Mouse (Mus musculus) hindbrain, embryonic 15.5 days (tissue): ENCODE measurements around the gene 1700037H04Rik. TPM values are rescaled to one million over a fixed set of nuclear protein-coding genes. Genes with fewer than 3 reads are reported as not detected.
"Not testable (repeated sequence)": the region's sequence is repeated elsewhere in the genome, so short reads cannot be mapped to it uniquely, and the experiment has no call there.

Experiments
- ATAC-seq: fragments of 200-750 bp; cut with Nextera tagmentation; 2 replicates; pipeline ENCODE4 v1.8.0; 2017; ENCODE audit warnings: low read depth, moderate number of reproducible peaks, moderate TSS enrichment; ENCODE audit not compliant: low FRiP score
- H3K27ac ChIP-seq: fragments of 300-500 bp; sonication (generic); replicated peaks from 2 replicates; pipeline ENCODE4 v1.5.1; 2015; ENCODE audit warnings: mild to moderate bottlenecking, inconsistent platforms
- H3K27me3 ChIP-seq: fragments of 300-500 bp; sonication (generic); 2 replicates; pipeline ENCODE4 v1.6.1; 2015; ENCODE audit warnings: control low read depth, inconsistent platforms
- H3K36me3 ChIP-seq: fragments of 300-500 bp; sonication (generic); 2 replicates; pipeline ENCODE4 v1.6.1; 2015; ENCODE audit warnings: control low read depth, inconsistent platforms
- H3K4me1 ChIP-seq: fragments of 300-500 bp; sonication (generic); replicated peaks from 2 replicates; pipeline ENCODE4 v1.6.1; 2015; ENCODE audit warnings: control low read depth, inconsistent platforms
- H3K4me2 ChIP-seq: fragments of 300-500 bp; sonication (generic); 2 replicates; pipeline ENCODE4 v1.6.1; 2015; ENCODE audit warnings: moderate library complexity, mild to moderate bottlenecking, inconsistent platforms
- H3K4me3 ChIP-seq: fragments of 300-500 bp; sonication (generic); 2 replicates; pipeline ENCODE4 v1.5.1; 2015; ENCODE audit warnings: mild to moderate bottlenecking, inconsistent platforms
- H3K9ac ChIP-seq: fragments of 300-500 bp; sonication (generic); 2 replicates; pipeline ENCODE4 v1.6.1; 2015; ENCODE audit warnings: inconsistent platforms
- H3K9me3 ChIP-seq: fragments of 300-500 bp; sonication (generic); 2 replicates; pipeline ENCODE4 v1.6.1; 2016; ENCODE audit warnings: control low read depth, inconsistent platforms
- WGBS: fragments of 180-500 bp; shearing (Covaris S2); methylation state at CpG from one replicate; pipeline ENCODE4 v1.1.7; 2015; 5-methylcytosine and 5-hydroxymethylcytosine counted together
- polyA plus RNA-seq: library from polyadenylated mRNA; unstranded; fragments of >200 nt; fragmentation: Nextera tagmentation; extraction: Ambion mirVana; gene quantifications from 2 replicates; pipeline ENCODE4 v1.2.1, GENCODE M21; 2015

Gene 1700037H04Rik
- polyA plus RNA-seq, 1 experiment from 2014 or later = 90.9 TPM

DNA sequence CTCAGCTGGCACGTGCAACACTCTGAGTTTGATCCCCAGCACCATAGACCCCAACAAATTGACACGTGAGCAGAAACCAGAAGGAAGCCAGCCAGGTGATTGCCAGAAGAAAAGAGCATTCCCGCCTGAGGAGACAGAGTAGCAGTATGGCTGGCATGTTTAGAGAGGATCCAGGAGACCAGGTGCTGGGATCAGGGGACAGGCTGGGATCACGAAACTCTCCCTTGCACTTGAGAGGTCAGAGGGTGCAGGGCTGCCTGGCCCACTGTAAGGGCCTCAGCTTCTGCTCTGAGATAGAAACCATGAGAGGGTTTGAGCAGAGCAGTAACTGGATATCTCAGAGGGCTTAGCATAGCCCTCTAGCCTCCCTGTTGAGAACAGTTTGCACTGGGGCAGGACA is 54.8 kb downstream of the 1700037H04Rik start:
- not testable (repeated sequence) for H3K27ac ChIP-seq, H3K4me1 ChIP-seq, ATAC-seq, H3K9ac ChIP-seq, H3K36me3 ChIP-seq, H3K27me3 ChIP-seq, H3K9me3 ChIP-seq, H3K4me3 ChIP-seq, H3K4me2 ChIP-seq
- 73% methylated on average over 4 of the region's 4 CpGs for WGBS

DNA sequence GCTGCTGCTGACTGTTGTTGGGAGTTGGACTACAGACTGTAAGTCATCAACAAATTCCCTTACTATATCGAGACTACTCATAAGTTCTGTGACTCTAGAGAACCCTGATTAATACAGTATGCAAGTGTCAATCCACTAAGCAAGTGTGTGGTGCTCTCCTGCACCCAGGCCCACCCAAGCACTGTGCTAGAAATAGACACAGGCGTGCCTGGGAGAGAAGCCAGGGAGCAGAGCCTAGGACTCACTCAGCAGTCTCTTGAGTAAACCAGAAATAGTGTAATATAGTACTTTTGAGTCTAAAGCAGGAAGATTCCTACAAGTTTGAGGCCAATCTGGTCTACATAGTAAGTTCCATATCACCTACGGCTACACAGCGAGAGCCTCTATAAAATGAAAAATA is 55.9 kb downstream of the 1700037H04Rik start:
- Histone ChIP-seq H3K4me3 (no peak overlapping the region), H3K27ac (no peak overlapping the region), H3K36me3 (no peaks in the 10 kb centered on the region), H3K4me2 (no peak overlapping the region), H3K9ac (no peak overlapping the region), H3K4me1 (no peaks in the 10 kb centered on the region), H3K27me3 (no peaks in the 10 kb centered on the region), H3K9me3 (no peaks in the 10 kb centered on the region)
- no peak for ATAC-seq
- WGBS = 89% methylated on average over 4 of the region's 4 CpGs

DNA sequence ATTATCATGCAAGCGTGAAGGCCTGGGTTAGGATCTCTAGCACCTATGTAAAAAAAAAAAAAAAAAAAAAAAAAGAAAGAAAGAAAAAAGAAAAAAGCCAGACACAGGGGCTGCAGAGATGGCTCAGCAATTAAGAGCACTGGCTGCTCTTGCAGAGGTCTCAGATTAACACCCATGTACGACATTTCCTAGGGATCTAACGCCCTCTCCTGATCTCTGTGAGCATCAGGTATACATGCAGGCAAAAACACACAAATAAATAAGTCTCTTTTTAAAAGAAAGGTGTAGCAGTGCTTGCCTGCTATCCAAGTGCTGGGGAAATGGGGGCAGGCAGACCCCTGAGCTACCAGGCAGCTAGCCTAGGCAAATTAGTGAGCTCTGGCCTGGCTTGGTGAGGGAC is 58.4 kb downstream of the 1700037H04Rik start:
- 62% methylated on average over 3 of the region's 3 CpGs for WGBS
- no peak for ATAC-seq
- no peaks in the 10 kb centered on the region for H3K36me3 ChIP-seq

DNA sequence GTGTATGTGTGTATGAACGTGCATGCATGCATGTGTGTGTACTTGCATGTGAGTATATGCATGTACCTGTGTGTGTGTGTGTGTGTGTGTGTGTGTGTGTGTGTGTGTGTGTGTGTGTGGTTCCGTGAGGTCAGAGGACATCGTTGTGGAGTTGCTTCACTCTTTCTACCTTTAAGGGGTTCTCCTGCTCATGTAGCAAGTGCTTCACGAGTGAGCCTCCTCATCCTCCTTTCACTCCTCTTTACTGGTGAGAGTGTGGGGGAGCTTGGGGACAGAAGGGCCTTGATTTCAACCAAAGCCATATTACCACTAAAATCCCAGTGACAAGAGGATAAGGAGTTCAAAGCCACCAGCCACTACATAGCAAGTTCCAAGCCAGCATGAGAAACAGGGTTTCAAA is 62.8 kb downstream of the 1700037H04Rik start:
- no peak for ATAC-seq
- WGBS = 91% methylated on average over 4 of the region's 4 CpGs
- no peaks in the 10 kb centered on the region for H3K9me3 ChIP-seq

More for the DNA sequence above, 58.4 kb downstream of the 1700037H04Rik start:
- H3K4me1 ChIP-seq = no peaks in the 10 kb centered on the region
- H3K9ac ChIP-seq = no peak overlapping the region
- H3K4me2 ChIP-seq = no peak overlapping the region
- H3K27me3 ChIP-seq = no peaks in the 10 kb centered on the region
- no peaks in the 10 kb centered on the region for H3K9me3 ChIP-seq
- H3K27ac ChIP-seq = no peak overlapping the region
- no peak overlapping the region for H3K4me3 ChIP-seq

More for the DNA sequence above, 62.8 kb downstream of the 1700037H04Rik start:
- H3K4me1 ChIP-seq = no peaks in the 10 kb centered on the region
- no peaks in the 10 kb centered on the region for H3K27me3 ChIP-seq
- H3K4me3 ChIP-seq = no peak overlapping the region
- H3K4me2 ChIP-seq = no peak overlapping the region
- H3K27ac ChIP-seq = no peak overlapping the region
- H3K36me3 ChIP-seq = no peaks in the 10 kb centered on the region
- H3K9ac ChIP-seq = no peak overlapping the region

Other genes starting within 250 kb of the 1700037H04Rik start
- gene Gfra4, start 117.0 kb downstream of the 1700037H04Rik start, polyA plus RNA-seq = 45.0 and 52.9 TPM in 2 replicates
- 1.0 and 2.3 TPM in 2 replicates for gene Adam33, start 96.3 kb downstream of the 1700037H04Rik start, polyA plus RNA-seq
- gene Siglec1, start 73.3 kb downstream of the 1700037H04Rik start, polyA plus RNA-seq = 0.22 and 0.63 TPM in 2 replicates
- gene Hspa12b, start 32.8 kb downstream of the 1700037H04Rik start, polyA plus RNA-seq = 4.7 and 4.8 TPM in 2 replicates
- not detected in 2 replicates for gene Gm11037, start 26.6 kb downstream of the 1700037H04Rik start, polyA plus RNA-seq
- gene Cenpb, start 20.0 kb upstream of the 1700037H04Rik start, polyA plus RNA-seq = 15.2 and 15.5 TPM in 2 replicates
- gene Cdc25b, start 26.9 kb upstream of the 1700037H04Rik start, polyA plus RNA-seq = 29.2 and 30.8 TPM in 2 replicates
- gene Spef1, start 27.2 kb upstream of the 1700037H04Rik start, polyA plus RNA-seq = 10.3 and 10.9 TPM in 2 replicates
- gene Ap5s1, start 47.0 kb upstream of the 1700037H04Rik start, polyA plus RNA-seq = 33.5 and 33.9 TPM in 2 replicates
- gene Mavs, start 74.0 kb upstream of the 1700037H04Rik start, polyA plus RNA-seq = 7.9 and 8.0 TPM in 2 replicates
- 25.2 and 26.1 TPM in 2 replicates for gene Pank2, start 102.4 kb upstream of the 1700037H04Rik start, polyA plus RNA-seq
- gene Rnf24, start 192.8 kb upstream of the 1700037H04Rik start, polyA plus RNA-seq = 15.9 and 18.2 TPM in 2 replicates